Mouse (Mus musculus): ENCODE measurements around the gene Zfp367. TPM values are rescaled to one million over a fixed set of nuclear protein-coding genes. Genes with fewer than 3 reads are reported as not detected.

The Zfp367 gene
- polyA plus RNA-seq, 1 experiment from 2014 or later: 23.7 TPM

Other genes with a start within 250 kb of the Zfp367 start
- not detected in 2 replicates for gene Hsd17b3, start 64.0 kb downstream of the Zfp367 start, polyA plus RNA-seq (2014; fragmentation: Nextera tagmentation; extraction: Ambion mirVana)
- 3.3 and 4.8 TPM in 2 replicates for gene Slc35d2, start 23.8 kb downstream of the Zfp367 start, polyA plus RNA-seq (2014; fragmentation: Nextera tagmentation; extraction: Ambion mirVana)
- gene Habp4, start 8.6 kb upstream of the Zfp367 start, polyA plus RNA-seq (2014; fragmentation: Nextera tagmentation; extraction: Ambion mirVana): 20.1 and 20.9 TPM in 2 replicates
- gene Cdc14b, start 122.1 kb upstream of the Zfp367 start, polyA plus RNA-seq (2014; fragmentation: Nextera tagmentation; extraction: Ambion mirVana): 16.6 and 19.2 TPM in 2 replicates
- 42.9 and 47.3 TPM in 2 replicates for gene Aaed1, start 159.5 kb upstream of the Zfp367 start, polyA plus RNA-seq (2014; fragmentation: Nextera tagmentation; extraction: Ambion mirVana)
- 167 and 188 TPM in 2 replicates for gene Ctsl, start 217.7 kb upstream of the Zfp367 start, polyA plus RNA-seq (2014; fragmentation: Nextera tagmentation; extraction: Ambion mirVana)